Mouse (Mus musculus): ENCODE data around the gene 1810055G02Rik. TPM values are rescaled to one million over a fixed set of nuclear protein-coding genes. Genes with fewer than 3 reads are reported as not detected.

1810055G02Rik gene
- total and polyA plus RNA-seq, 3 experiments: 7.3 to 22.4 (median 12.5) TPM

DNA sequence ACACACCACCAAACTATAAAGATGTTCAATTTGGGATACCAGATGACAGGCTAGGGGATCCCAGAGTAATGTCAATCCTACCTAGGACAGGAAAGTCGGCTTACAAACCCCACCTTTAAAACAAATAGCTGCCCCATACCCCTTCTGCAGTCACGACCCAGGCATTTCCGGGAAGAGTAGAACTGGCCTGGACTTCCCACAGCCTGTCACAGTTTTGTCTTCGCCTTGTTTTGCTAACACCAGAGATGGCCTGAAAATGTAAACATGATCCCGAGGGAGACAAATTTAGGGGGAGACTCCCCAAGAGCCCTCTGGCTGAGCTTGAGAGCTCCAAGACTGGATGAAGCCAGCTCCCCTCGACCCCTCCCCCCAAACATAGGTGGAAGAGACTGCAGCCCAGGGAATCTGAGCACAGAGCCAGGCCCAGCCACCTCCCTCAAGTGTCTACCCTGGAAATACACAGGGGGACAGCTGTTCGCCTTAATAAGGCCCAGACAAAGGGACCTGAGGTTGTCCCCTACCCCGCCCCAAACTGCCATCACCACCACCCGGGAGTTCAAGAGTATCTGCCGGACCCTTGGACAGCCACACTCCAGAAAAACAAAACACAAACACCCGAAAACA is 23.0 kb upstream of the 1810055G02Rik start:
- TF ChIP-seq GATA2 (IDR thresholded peaks at IDR 0.05; ENCODE audit: borderline replicate concordance, low read depth, low read length) (no peak), GATA1 (IDR thresholded peaks at IDR 0.05; ENCODE audit: borderline replicate concordance, low read length) (no peak), CTCF (IDR thresholded peaks at IDR 0.05; ENCODE audit: low read depth, low read length) (no peak), POLR2AphosphoS5 (IDR thresholded peaks at IDR 0.05; ENCODE audit: insufficient replicate concordance, low read depth, low read length) (no peak), TAL1 (conservative IDR thresholded peaks at IDR 0.05; ENCODE audit: low read depth, low read length) (no peak)
- DNase-seq (ENCODE audit: low spot score) (no peak), ATAC-seq (ENCODE audit: extremely low read depth, insufficient number of reproducible peaks, low FRiP score, poor library complexity, severe bottlenecking) (no peak)
- Histone ChIP-seq H3K4me3 (ENCODE audit: low read depth, low read length) (no peak overlapping the region), H3K27me3 (ENCODE audit: insufficient read depth, low read length) (peaks cover 23% of the 10 kb centered on the region), H3K9me3 (replicated peaks) (no peaks in the 10 kb centered on the region), H3K4me1 (ENCODE audit: insufficient read depth, low read depth, low read length) (no peaks in the 10 kb centered on the region; the same call in 1 of the 2 replicates), H3K36me3 (replicated peaks) (no peaks in the 10 kb centered on the region)

DNA sequence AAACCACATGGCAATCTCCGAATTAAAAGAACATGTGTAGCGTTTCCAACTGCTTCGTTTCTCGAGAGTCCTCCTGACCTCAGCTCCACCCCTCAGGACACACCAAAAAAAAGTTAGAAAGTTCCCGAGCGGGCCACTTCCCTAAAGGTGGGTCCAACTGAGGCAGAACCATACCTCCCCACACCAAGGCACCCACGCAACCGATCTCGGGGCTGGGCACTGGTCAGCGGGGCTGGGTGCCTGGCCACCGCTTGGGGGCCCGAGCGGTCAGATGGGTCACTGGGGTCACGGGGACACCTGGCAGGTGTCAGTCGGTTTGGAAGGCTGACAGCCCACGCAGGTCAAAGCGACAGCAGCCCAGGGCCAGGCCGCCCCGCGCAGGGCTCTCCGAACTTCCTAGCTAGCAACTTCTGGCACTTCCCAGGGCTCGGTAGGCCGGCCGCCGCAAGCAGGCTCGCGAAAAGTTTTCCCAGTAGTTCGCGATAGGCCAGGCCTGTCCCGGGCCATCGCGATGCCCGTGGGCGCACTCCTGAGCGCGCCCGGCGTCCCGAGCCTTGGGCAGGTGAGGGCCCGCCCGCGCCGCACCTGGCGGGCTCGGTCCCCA is 22.4 kb upstream of the 1810055G02Rik start:
- H3K4me3 ChIP-seq (ENCODE audit: low read depth, low read length): no peak overlapping the region
- ATAC-seq (ENCODE audit: extremely low read depth, insufficient number of reproducible peaks, low FRiP score, poor library complexity, severe bottlenecking) (no peak), DNase-seq (ENCODE audit: low spot score) (no peak)
- no peaks in the 10 kb centered on the region; the same call in 1 of the 2 replicates for H3K4me1 ChIP-seq (ENCODE audit: insufficient read depth, low read depth, low read length)
- no peaks in the 10 kb centered on the region for H3K36me3 ChIP-seq (replicated peaks)
- peaks cover 23% of the 10 kb centered on the region for H3K27me3 ChIP-seq (ENCODE audit: insufficient read depth, low read length)
- TF ChIP-seq TAL1 (conservative IDR thresholded peaks at IDR 0.05; ENCODE audit: low read depth, low read length) (no peak), GATA2 (IDR thresholded peaks at IDR 0.05; ENCODE audit: borderline replicate concordance, low read depth, low read length) (no peak)
- H3K9me3 ChIP-seq (replicated peaks): no peaks in the 10 kb centered on the region

DNA sequence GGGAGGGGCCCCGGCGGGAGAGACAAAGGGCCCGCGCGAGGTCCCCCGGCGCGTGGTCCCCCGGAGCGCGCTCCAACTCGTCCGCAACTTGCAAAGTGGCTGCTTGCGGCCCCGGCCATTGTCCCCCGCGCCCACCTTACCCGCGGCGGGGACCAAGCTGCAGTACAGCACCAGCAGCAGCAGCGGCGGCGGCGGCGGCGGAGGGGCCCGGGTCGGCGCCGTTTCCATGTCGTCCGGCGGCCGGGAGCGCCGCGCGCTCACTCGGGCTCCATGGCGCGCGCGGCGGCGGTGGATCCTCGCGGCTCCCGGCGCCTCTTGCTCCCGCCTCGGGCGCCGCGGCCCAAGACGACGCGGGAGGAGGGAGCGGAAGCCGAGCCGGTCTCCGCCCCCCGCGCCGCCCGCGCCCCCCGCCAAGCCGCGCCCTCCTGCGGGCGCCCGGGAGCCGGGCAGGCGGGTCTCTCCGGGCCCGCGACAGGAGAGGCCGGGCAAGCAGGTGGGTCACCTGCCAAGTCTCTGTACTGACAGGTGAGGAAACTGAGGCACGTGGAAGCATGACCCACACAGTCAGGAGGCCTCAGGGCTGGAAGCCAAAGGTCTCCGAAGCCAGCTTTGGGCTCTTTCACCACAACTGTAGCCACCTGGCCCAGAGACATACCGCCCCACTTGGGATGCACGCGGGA is 21.7 kb upstream of the 1810055G02Rik start, which contains the start of gene Lrp5:
Lrp5 (minus strand) TSS at position 350 of the 680 bp plus-strand sequence.
- no peaks in the 10 kb centered on the region for H3K9me3 ChIP-seq (replicated peaks)
- H3K4me3 ChIP-seq (ENCODE audit: low read depth, low read length): no peak within 1 kb of the TSS
- H3K36me3 ChIP-seq (replicated peaks): no peaks in the 10 kb centered on the region
- no peak for ATAC-seq (ENCODE audit: extremely low read depth, insufficient number of reproducible peaks, low FRiP score, poor library complexity, severe bottlenecking)
- H3K4me1 ChIP-seq (ENCODE audit: insufficient read depth, low read depth, low read length): no peaks in the 10 kb centered on the region; the same call in 1 of the 2 replicates
- peak; percentile 33 for DNase-seq (ENCODE audit: low spot score)
- no peak for TF ChIP-seq CTCF (IDR thresholded peaks at IDR 0.05; ENCODE audit: low read depth, low read length)
- TF ChIP-seq GATA1 (IDR thresholded peaks at IDR 0.05; ENCODE audit: borderline replicate concordance, low read length): no peak
- no peak for TF ChIP-seq GATA2 (IDR thresholded peaks at IDR 0.05; ENCODE audit: borderline replicate concordance, low read depth, low read length)
- TF ChIP-seq TAL1 (conservative IDR thresholded peaks at IDR 0.05; ENCODE audit: low read depth, low read length): no peak
- TF ChIP-seq POLR2AphosphoS5 (IDR thresholded peaks at IDR 0.05; ENCODE audit: insufficient replicate concordance, low read depth, low read length): no peak
- H3K27me3 ChIP-seq (ENCODE audit: insufficient read depth, low read length): peaks cover 23% of the 10 kb centered on the region

DNA sequence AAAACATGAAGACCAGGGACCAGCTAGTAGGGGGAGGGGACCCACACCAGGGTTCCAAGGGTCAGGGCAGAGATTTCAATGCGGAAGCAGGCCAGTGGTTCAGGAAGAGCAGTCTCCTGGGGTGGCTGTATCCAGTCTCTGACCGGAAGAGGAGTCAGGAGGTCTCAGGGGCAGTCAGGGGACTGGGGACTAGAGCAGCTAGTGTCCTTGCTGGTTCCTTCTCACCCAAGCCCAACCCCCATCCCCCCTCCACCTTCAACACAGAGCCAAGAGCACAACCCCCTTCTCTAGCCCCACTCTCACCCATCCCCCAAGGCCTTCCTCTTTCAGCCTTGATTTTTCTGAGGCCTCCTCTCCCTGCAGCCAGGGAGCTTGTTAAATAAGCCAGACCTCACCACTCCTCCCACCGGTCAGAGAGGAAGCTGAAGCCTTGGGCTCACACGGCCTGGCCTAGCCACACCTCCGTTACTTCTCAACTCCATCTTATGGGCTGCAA is 20.4 kb upstream of the 1810055G02Rik start:
- Histone ChIP-seq H3K4me3 (ENCODE audit: low read depth, low read length) (no peak overlapping the region), H3K9me3 (replicated peaks) (no peaks in the 10 kb centered on the region), H3K4me1 (ENCODE audit: insufficient read depth, low read depth, low read length) (no peaks in the 10 kb centered on the region; the same call in 1 of the 2 replicates), H3K27me3 (ENCODE audit: insufficient read depth, low read length) (peaks cover 23% of the 10 kb centered on the region), H3K36me3 (replicated peaks) (no peaks in the 10 kb centered on the region)
- no peak for DNase-seq (ENCODE audit: low spot score)
- TF ChIP-seq GATA1 (IDR thresholded peaks at IDR 0.05; ENCODE audit: borderline replicate concordance, low read length) (no peak), TAL1 (conservative IDR thresholded peaks at IDR 0.05; ENCODE audit: low read depth, low read length) (no peak)
- no peak for ATAC-seq (ENCODE audit: extremely low read depth, insufficient number of reproducible peaks, low FRiP score, poor library complexity, severe bottlenecking)

DNA sequence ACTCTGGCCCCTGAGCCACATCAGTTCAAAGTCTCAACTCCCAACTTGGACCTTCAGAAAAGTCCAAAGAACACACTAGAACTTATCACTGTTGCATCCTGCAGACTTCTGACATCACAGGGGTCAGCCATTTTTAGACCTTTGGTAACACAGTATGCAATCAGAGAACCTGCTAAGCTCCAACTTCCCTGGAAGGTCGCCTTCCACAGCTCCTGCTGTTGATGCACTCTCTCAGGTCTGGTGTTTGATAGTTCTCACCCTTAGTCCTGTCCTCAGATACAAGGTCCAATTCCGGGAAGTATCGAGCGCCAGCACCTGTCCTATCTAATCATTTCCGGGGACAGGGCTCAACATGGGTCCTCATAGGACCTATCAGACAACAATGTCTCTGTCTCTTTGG is 16.8 kb upstream of the 1810055G02Rik start:
- TF ChIP-seq CTCF (IDR thresholded peaks at IDR 0.05; ENCODE audit: low read depth, low read length) (no peak), GATA2 (IDR thresholded peaks at IDR 0.05; ENCODE audit: borderline replicate concordance, low read depth, low read length) (no peak), GATA1 (IDR thresholded peaks at IDR 0.05; ENCODE audit: borderline replicate concordance, low read length) (no peak), POLR2AphosphoS5 (IDR thresholded peaks at IDR 0.05; ENCODE audit: insufficient replicate concordance, low read depth, low read length) (no peak), TAL1 (conservative IDR thresholded peaks at IDR 0.05; ENCODE audit: low read depth, low read length) (no peak)
- no peaks in the 10 kb centered on the region for H3K36me3 ChIP-seq (replicated peaks)
- no peaks in the 10 kb centered on the region; the same call in 1 of the 2 replicates for H3K4me1 ChIP-seq (ENCODE audit: insufficient read depth, low read depth, low read length)
- ATAC-seq (ENCODE audit: extremely low read depth, insufficient number of reproducible peaks, low FRiP score, poor library complexity, severe bottlenecking) (no peak), DNase-seq (ENCODE audit: low spot score) (no peak)
- peaks cover 7% of the 10 kb centered on the region; the same call in 1 of the 2 replicates for H3K27me3 ChIP-seq (ENCODE audit: insufficient read depth, low read length)
- H3K9me3 ChIP-seq (replicated peaks): no peaks in the 10 kb centered on the region
- no peak overlapping the region for H3K4me3 ChIP-seq (ENCODE audit: low read depth, low read length)

DNA sequence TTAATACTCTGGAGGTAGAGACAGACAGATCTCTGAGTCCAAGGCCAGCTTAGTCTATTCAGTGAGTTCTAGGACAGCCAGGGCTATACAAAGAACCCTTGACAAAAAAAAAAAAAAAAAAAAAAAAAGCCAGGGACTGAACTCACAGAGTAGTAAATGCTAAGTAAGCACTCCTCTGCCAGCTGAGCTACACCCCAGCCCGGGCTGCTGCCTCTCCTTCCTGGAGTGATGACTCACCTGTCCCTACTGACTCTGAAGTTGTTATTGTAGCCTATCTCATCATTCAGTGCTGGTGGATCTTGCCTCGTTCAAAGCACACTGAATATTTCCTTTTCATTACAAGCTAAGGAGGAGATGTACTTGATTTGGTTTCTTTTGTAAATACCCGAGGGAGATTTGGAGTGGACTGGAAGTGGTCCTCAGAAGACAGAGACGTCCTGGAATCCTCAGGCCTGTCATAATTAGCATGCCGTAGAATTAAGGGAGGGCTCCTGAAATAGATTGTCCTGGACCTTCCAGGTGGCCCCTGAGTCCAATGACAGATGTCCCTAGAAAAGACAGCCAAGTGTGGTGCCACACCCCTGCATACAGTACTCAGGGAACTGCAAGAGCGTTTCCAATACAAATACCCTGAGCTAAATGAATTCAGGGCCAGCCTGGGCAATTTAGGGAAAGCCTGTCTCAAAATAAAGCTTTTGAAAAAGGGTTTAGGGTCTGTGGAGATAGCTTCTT is 15.5 kb upstream of the 1810055G02Rik start:
- Histone ChIP-seq H3K36me3 (replicated peaks) (no peaks in the 10 kb centered on the region), H3K4me1 (ENCODE audit: insufficient read depth, low read depth, low read length) (no peaks in the 10 kb centered on the region; the same call in 1 of the 2 replicates), H3K4me3 (ENCODE audit: low read depth, low read length) (no peak overlapping the region), H3K27me3 (ENCODE audit: insufficient read depth, low read length) (peaks cover 5% of the 10 kb centered on the region; the same call in 1 of the 2 replicates), H3K9me3 (replicated peaks) (no peaks in the 10 kb centered on the region)
- no peak for TF ChIP-seq CTCF (IDR thresholded peaks at IDR 0.05; ENCODE audit: low read depth, low read length)
- no peak for TF ChIP-seq TAL1 (conservative IDR thresholded peaks at IDR 0.05; ENCODE audit: low read depth, low read length)
- TF ChIP-seq POLR2AphosphoS5 (IDR thresholded peaks at IDR 0.05; ENCODE audit: insufficient replicate concordance, low read depth, low read length): no peak
- no peak for TF ChIP-seq GATA1 (IDR thresholded peaks at IDR 0.05; ENCODE audit: borderline replicate concordance, low read length)
- no peak for TF ChIP-seq GATA2 (IDR thresholded peaks at IDR 0.05; ENCODE audit: borderline replicate concordance, low read depth, low read length)
- ATAC-seq (ENCODE audit: extremely low read depth, insufficient number of reproducible peaks, low FRiP score, poor library complexity, severe bottlenecking): no peak
- no peak for DNase-seq (ENCODE audit: low spot score)

Measured in G1E (cell line).